Mouse (Mus musculus) midbrain, embryonic 10.5 days (tissue): ENCODE measurements around the gene Gmds. TPM values are rescaled to one million over a fixed set of nuclear protein-coding genes. Genes with fewer than 3 reads are reported as not detected.

Experiments used
- DNase-seq: peaks from one replicate; pipeline ENCODE4 v3.0.0-alpha.2; 2017; ENCODE audit warnings: low spot score
- H3K27ac ChIP-seq: fragments of 300-500 bp; sonication (generic); replicated peaks from 2 replicates; pipeline ENCODE4 v1.5.1; 2016; ENCODE audit warnings: mild to moderate bottlenecking
- H3K27me3 ChIP-seq: fragments of 300-500 bp; sonication (generic); 2 replicates; pipeline ENCODE4 v1.6.1; 2016; ENCODE audit warnings: low read depth, mild to moderate bottlenecking; ENCODE audit not compliant: poor library complexity, severe bottlenecking
- H3K36me3 ChIP-seq: fragments of 300-500 bp; sonication (generic); 2 replicates; pipeline ENCODE4 v1.6.1; 2016; ENCODE audit warnings: mild to moderate bottlenecking, moderate library complexity
- H3K4me1 ChIP-seq: fragments of 300-500 bp; sonication (generic); 2 replicates; pipeline ENCODE4 v1.6.1; 2016
- H3K4me3 ChIP-seq: fragments of 300-500 bp; sonication (generic); 2 replicates; pipeline ENCODE4 v1.5.1; 2016; ENCODE audit warnings: mild to moderate bottlenecking, moderate library complexity
- H3K9me3 ChIP-seq: fragments of 300-500 bp; sonication (generic); replicated peaks from 2 replicates; pipeline ENCODE4 v1.6.1; 2016; ENCODE audit warnings: mild to moderate bottlenecking
- WGBS: fragments of 180-500 bp; shearing (Covaris S2); methylation state at CpG from one replicate; pipeline ENCODE4 v1.1.7; 2016; 5-methylcytosine and 5-hydroxymethylcytosine counted together
- polyA plus RNA-seq: library from polyadenylated mRNA; unstranded; fragments of >200 nt; fragmentation: Nextera tagmentation; extraction: Ambion mirVana; gene quantifications from 2 replicates; pipeline ENCODE4 v1.2.1, GENCODE M21; 2016

The Gmds gene
- polyA plus RNA-seq, 1 experiment from 2014 or later: 29.9 TPM

DNA sequence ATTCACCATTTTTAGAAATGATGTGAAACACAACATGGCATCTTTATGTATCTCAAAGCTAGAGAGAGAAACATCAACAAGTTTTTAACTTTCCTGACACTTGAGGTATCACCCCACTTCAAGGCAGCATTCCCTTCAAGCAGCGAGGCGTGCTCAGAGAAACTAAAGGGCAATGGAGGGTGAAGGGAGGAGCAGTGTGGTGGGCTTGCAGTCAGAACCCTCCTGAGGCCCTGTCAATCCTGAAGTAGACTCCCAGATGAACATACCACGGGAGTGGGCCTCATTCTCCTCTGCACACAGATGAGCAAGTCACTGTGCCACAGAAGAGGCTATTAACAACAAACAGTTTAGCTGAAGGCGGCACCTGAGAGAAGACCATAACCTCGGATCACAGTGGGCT, 439.1 kb downstream of the Gmds start:
- Histone ChIP-seq H3K27me3 (no peaks in the 10 kb centered on the region), H3K27ac (no peak overlapping the region), H3K4me1 (no peaks in the 10 kb centered on the region), H3K9me3 (no peaks in the 10 kb centered on the region), H3K4me3 (no peak overlapping the region), H3K36me3 (no peaks in the 10 kb centered on the region)
- DNase-seq: no peak
- WGBS: 81% methylated on average over 5 of the region's 5 CpGs

DNA sequence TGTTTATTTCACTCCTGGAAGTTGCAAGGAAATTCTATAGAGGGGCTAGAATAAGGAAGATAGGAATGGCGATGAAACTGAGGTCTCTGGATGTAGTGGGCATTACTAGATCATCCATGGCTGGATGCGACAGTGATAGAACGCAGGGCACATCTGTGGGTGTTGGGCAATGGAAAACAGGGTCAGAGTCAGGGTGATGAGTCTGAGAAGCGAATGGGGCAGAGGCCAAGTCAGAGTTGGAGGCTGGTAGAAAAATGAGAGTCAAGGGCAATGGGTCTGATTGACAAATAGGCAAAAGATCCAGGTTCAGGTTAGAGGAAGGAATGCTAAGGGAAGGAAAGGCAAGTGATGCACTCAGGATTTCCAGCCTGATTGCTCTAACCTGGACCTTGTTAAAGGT, 441.0 kb downstream of the Gmds start:
- Histone ChIP-seq H3K36me3 (no peaks in the 10 kb centered on the region), H3K27ac (no peak overlapping the region), H3K4me3 (no peak overlapping the region), H3K27me3 (no peaks in the 10 kb centered on the region), H3K9me3 (no peaks in the 10 kb centered on the region), H3K4me1 (no peaks in the 10 kb centered on the region)
- 86% methylated on average over 4 of the region's 4 CpGs for WGBS
- DNase-seq: no peak

DNA sequence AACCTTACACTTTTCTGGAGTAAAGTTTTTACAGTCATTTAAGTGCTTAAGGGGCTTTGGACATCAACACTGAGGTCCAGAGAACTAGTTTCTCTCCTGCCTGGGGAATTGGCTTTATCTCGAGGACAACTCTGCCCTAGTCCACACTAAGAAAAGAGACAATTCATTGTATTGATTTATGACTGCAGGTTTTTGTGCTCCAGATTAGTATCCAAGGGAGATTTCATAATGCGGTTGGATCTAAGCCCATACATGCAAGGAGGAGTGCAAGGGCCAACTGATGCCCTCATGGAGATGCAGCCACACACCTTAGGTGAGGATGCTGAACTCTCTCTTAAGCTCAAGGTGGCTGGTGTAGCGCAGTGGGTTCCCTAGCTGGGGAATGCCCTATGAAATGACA, 444.0 kb downstream of the Gmds start:
- WGBS: 69% methylated on average over 3 of the region's 3 CpGs

DNA sequence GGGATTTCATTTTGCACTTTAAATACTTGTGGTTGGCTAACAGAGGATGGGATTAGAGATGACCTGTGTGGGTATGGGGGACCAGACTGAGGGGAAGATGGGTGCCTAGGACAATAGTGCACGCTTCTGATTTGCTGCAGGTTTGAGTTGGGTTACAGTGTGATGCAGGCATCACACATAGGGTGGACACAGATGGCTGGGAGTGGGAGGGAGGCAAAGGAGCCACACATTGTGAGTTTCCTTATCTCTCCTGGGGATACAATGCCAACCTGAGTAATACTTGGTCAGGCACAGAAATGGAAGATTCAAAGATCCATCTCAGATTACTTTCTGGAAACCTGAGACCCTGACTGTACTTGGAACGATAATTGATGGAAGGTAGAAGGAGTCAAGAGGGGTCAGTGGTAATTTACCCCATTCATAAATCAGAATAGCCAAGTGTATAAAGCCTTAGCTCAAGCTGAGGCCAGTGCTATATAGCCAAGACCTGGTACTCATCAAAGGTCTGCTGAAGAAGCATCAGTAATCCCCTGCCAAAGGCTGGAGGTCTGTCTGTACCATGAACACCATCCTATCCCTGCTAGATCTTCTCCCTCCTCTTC, 445.5 kb downstream of the Gmds start:
- WGBS: 88% methylated on average over 2 of the region's 2 CpGs
- H3K36me3 ChIP-seq: no peaks in the 10 kb centered on the region
- H3K4me1 ChIP-seq: no peaks in the 10 kb centered on the region
- no peak for DNase-seq
- H3K27ac ChIP-seq: no peak overlapping the region
- H3K27me3 ChIP-seq: no peaks in the 10 kb centered on the region
- no peaks in the 10 kb centered on the region for H3K9me3 ChIP-seq
- H3K4me3 ChIP-seq: no peak overlapping the region

More for the DNA sequence above, 444.0 kb downstream of the Gmds start:
- Histone ChIP-seq H3K36me3 (no peaks in the 10 kb centered on the region), H3K27ac (no peak overlapping the region), H3K4me1 (no peaks in the 10 kb centered on the region), H3K27me3 (no peaks in the 10 kb centered on the region), H3K4me3 (no peak overlapping the region), H3K9me3 (no peaks in the 10 kb centered on the region)
- no peak for DNase-seq

DNA sequence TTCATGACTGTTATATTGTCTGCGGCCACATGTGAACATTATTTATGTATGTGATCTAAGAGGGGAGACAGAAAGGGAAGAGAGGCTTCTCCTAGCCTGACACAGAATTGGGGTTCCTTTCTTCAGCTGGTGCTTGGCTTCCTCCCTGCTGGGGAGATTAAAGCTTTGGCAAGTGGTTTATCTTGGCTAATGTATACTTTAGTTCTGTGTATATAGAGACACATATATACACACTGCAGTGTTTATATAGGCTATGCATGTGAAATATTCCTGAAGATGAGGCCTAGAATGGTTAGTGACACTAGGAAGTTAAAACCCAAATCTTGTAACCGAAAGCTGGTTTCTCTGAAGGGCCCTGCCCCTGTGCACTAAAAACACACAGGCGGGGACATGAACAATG, 450.0 kb downstream of the Gmds start:
- DNase-seq: no peak
- 94% methylated on average over 3 of the region's 3 CpGs for WGBS
- Histone ChIP-seq H3K9me3 (no peaks in the 10 kb centered on the region), H3K27ac (no peak overlapping the region), H3K4me3 (no peak overlapping the region), H3K4me1 (no peaks in the 10 kb centered on the region), H3K36me3 (no peaks in the 10 kb centered on the region), H3K27me3 (no peaks in the 10 kb centered on the region)

DNA sequence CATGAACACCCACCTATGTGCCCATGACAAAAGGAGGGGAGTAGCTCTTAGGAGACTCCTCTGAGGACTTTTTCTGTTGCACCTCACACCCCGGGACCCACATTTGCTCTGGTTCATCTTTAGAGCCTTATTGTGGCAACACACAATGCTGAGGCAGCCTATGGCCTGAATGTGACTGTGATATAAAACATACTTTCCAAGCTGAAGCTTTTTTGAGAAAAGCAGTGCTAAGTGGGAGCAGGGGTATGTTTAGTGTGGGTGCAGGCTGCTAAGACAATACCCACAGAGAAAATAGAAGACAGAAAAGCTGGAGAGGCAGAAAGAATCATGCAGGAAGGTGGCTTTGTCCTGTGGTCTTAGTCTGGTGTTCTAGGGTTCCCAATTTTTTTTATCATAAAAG, 452.8 kb downstream of the Gmds start:
- Histone ChIP-seq H3K36me3 (no peaks in the 10 kb centered on the region), H3K27ac (no peak overlapping the region), H3K9me3 (no peaks in the 10 kb centered on the region), H3K4me3 (no peak overlapping the region), H3K27me3 (no peaks in the 10 kb centered on the region), H3K4me1 (no peaks in the 10 kb centered on the region)
- no peak for DNase-seq
- WGBS: 95% methylated on average over 1 of the region's 1 CpGs

DNA sequence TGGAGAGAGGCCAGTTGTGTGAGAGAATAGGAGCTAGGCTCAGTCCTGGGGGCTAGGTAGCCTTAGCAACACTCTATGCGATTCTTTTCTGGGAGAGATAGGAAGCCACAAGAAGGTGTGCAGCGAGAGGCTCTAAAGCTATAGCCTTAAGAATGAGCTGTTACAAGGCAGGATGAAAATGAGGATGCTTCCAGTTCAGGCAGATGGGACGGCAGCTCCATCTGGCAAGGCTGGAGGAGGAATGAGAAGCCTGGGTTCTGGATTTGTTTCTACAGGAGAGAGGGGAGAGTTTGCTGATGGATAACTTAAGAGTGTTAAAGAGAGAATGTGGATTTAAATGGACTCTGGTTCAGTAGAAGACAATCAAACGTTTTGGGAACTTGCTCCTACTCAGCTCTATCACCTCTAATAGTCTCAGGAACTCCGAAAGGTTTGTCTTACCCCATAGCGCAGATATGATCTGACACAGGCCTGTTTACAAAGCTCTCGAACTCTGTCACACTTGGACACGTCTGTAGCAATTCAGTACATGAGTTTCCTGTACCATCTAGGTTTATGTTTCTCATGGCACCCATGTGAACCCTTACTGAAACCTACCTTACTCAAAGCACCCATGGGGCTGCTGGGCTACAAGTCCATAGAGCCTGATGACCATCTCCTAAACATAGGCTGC, 459.6 kb downstream of the Gmds start:
- H3K27me3 ChIP-seq: no peaks in the 10 kb centered on the region
- no peaks in the 10 kb centered on the region for H3K9me3 ChIP-seq
- H3K4me3 ChIP-seq: no peak overlapping the region
- 84% methylated on average over 8 of the region's 8 CpGs for WGBS
- no peaks in the 10 kb centered on the region for H3K36me3 ChIP-seq
- H3K4me1 ChIP-seq: 0 out of 2 replicates have a peak, but pooled peaks cover 6% of the 10 kb centered on the region
- no peak for DNase-seq
- H3K27ac ChIP-seq: no peak overlapping the region

DNA sequence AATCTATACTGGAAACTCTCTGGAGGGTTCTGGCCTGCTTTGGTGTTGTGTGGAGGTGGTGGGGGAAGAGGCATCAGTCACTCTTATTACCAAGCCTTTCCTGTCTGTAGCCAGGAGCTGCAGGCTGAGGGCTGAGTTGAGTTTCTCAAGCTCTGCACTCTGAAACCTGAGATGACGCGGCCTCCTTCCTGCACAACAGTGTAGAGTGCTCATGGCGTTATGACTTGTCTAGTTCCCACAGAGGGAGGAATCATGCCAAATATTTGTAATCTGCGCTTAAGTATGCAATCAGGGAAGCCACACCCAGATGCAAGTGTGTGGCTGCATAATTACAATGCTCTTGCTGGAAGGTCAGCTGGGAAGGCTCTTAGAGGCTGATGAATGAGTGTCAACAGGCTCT, 461.5 kb downstream of the Gmds start:
- 0 out of 2 replicates have a peak, but pooled peaks cover 6% of the 10 kb centered on the region for H3K4me1 ChIP-seq
- H3K27me3 ChIP-seq: no peaks in the 10 kb centered on the region
- no peak for DNase-seq
- 77% methylated on average over 4 of the region's 4 CpGs for WGBS
- H3K9me3 ChIP-seq: no peaks in the 10 kb centered on the region
- no peak overlapping the region for H3K27ac ChIP-seq
- no peak overlapping the region for H3K4me3 ChIP-seq
- no peaks in the 10 kb centered on the region for H3K36me3 ChIP-seq

DNA sequence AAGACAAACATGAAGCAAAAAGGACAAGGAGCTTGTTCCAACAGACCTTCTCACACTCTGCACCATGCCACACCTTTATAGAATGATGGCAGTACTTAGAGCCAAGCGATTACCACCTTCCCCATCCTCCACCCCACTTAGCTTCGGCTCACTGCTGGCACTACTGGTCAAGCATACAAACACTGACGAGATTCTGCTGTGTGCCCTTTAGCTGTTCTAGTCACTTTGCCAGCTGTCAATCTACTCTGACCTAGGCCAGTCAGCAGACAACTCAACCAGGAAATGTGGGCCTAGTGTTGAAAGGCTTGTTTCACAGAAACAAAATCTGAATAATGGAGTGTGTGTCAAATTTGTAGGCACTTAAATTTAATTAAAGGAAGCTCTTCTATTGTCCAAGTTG, 464.1 kb downstream of the Gmds start:
- Histone ChIP-seq H3K4me3 (no peak overlapping the region), H3K4me1 (0 out of 2 replicates have a peak, but pooled peaks cover 6% of the 10 kb centered on the region), H3K27me3 (no peaks in the 10 kb centered on the region), H3K9me3 (no peaks in the 10 kb centered on the region), H3K27ac (no peak overlapping the region), H3K36me3 (no peaks in the 10 kb centered on the region)
- 71% methylated on average over 3 of the region's 3 CpGs for WGBS
- no peak for DNase-seq

DNA sequence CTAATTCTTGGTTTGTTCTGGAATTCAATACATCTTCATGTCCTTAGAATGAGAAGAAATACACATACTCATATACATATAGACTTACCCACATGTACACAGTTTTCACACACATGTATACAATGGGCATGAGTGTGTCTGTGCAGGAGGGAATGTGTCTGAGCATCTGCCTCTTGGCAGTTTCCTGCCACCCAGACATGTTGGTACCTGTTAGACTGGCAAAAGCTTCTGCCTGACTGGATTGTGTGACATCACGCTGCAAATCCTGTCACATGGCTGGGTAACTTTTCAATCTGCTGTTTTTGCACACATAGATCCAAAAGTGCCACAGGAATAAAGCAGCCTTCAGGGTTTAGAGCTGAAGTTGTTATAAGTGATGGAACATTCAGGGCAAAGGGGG, 465.3 kb downstream of the Gmds start:
- no peak for DNase-seq
- Histone ChIP-seq H3K36me3 (no peaks in the 10 kb centered on the region), H3K4me1 (0 out of 2 replicates have a peak, but pooled peaks cover 6% of the 10 kb centered on the region), H3K27ac (no peak overlapping the region), H3K27me3 (no peaks in the 10 kb centered on the region), H3K4me3 (no peak overlapping the region), H3K9me3 (no peaks in the 10 kb centered on the region)
- WGBS: 86% methylated on average over 1 of the region's 1 CpGs

DNA sequence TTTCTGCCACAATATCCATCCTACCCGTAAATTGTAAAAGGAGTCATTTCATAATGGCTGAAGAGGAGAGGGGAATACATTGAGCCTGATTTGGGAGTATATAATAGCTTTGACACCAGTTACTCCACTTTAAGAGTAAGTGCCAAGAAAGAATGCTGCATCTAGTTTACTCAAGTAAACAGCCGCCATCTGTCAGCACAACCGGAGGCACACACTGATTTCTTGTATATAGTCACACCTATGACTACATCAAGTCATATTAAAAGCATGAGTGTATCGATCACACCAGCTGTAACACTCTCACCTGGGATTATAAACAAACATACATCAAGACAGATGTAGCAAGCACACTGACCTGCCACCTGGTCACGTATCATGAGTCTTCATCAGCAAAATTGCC, 473.8 kb downstream of the Gmds start:
- Histone ChIP-seq H3K9me3 (no peaks in the 10 kb centered on the region), H3K27ac (no peak overlapping the region), H3K36me3 (no peaks in the 10 kb centered on the region), H3K27me3 (no peaks in the 10 kb centered on the region), H3K4me1 (no peaks in the 10 kb centered on the region), H3K4me3 (no peak overlapping the region)
- no peak for DNase-seq
- WGBS: 90% methylated on average over 5 of the region's 5 CpGs

DNA sequence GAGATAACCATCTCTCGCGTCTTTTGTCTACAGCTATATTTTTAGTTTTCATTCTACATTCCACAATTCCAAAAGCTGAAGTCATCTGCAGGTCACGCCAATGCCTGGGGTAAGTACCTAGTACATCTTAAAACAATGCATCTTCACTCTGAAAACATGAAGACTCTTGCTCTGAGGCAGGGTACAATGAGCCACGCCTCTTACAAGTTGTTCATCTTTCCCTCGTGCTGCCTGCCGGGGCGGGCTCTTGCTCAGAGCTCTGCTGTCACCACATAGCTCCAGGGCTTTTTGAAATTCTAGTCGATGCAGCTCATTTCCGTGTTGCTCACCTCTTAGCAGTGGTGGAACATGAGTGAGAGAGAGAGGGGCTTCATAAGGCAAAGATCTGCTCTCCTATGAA, 475.1 kb downstream of the Gmds start:
- H3K9me3 ChIP-seq: no peaks in the 10 kb centered on the region
- H3K27ac ChIP-seq: no peak overlapping the region
- 87% methylated on average over 9 of the region's 9 CpGs for WGBS
- DNase-seq: no peak
- H3K27me3 ChIP-seq: no peaks in the 10 kb centered on the region
- no peaks in the 10 kb centered on the region for H3K4me1 ChIP-seq
- H3K4me3 ChIP-seq: no peak overlapping the region
- no peaks in the 10 kb centered on the region for H3K36me3 ChIP-seq

DNA sequence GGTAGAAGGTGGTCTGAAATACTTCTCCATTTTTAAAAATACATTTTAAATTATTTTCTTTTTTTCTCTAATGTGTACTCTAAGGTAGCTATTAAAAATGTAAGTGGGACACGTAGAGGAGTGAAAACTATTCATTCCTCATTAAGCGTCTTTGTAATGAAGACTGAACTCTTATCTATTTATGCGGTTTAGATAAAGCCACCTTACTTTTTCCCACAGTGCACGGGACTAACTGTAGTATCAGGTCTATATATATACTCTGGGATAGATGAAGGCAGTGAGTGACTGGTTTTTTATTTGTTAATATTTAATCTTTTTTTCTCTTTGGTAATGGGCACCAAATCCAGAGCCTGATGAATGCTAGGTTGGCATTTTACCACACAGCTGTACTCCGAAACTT, 478.3 kb downstream of the Gmds start:
- no peaks in the 10 kb centered on the region for H3K4me1 ChIP-seq
- H3K27me3 ChIP-seq: no peaks in the 10 kb centered on the region
- H3K9me3 ChIP-seq: no peaks in the 10 kb centered on the region
- H3K36me3 ChIP-seq: no peaks in the 10 kb centered on the region
- H3K4me3 ChIP-seq: no peak overlapping the region
- H3K27ac ChIP-seq: no peak overlapping the region
- no peak for DNase-seq
- 95% methylated on average over 5 of the region's 5 CpGs for WGBS
